In the genomic region with DNA sequence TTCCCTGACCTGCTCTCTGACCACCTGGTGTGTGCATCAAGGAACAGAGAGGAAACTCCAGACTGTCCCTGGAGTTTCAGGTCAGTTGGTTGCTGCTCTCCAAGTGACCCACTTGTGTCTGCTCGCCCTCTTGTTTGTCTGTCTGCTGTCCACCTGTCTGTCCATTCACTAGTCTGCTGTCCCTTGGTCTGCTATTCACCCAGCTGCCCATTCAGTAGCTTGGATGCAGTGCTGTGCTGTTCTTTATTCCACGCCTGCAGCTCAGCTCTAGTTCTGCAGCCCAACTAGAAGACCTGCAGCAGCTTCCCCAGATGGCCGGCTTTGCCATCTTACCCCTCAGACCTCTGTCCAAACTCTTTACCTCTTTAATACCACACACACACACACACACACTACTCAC, we compare ENCODE assay signal across 18 mouse cellular contexts.
"Had no signal": no experiment of that assay in that cellular context is flagged by ENCODE, and none has a peak within 500 bp of the region (broad histone marks: within the 10 kb centered on the region; RNA-seq: fewer than 3 reads in every experiment).

No protein-coding gene starts in this region.

- DNase-seq: kidney, adult 11 months; kidney, adult 8-10 months; kidney, postnatal 10 days; kidney, postnatal 36 days; layer of hippocampus, postnatal 36 days; lung, adult 18-20 months; lung, postnatal 10 days; lung, postnatal 36 days; midbrain, embryonic 14.5 days; thymus, postnatal 4 days had no signal

- H3K9me3 ChIP-seq: intestine, embryonic 15.5 days; kidney, embryonic 15.5 days; liver, embryonic 15.5 days; lung, embryonic 15.5 days; midbrain, embryonic 10.5 days; stomach, embryonic 15.5 days had no signal

- H3K4me3 ChIP-seq: intestine, embryonic 15.5 days; kidney, embryonic 15.5 days; left cerebral cortex, adult 2 months; liver, embryonic 15.5 days; lung, embryonic 15.5 days; megakaryocyte, embryonic 14.5 days; midbrain, embryonic 10.5 days; stomach, embryonic 15.5 days had no signal

- H3K9ac ChIP-seq: intestine, embryonic 15.5 days; kidney, embryonic 15.5 days; liver, embryonic 15.5 days; lung, embryonic 15.5 days; stomach, embryonic 15.5 days had no signal

- H3K27ac ChIP-seq: intestine, embryonic 15.5 days; kidney, embryonic 15.5 days; left cerebral cortex, adult 2 months; liver, embryonic 15.5 days; lung, embryonic 15.5 days; stomach, embryonic 15.5 days had no signal

- ATAC-seq: intestine, embryonic 15.5 days had no signal

- H3K27me3 ChIP-seq: intestine, embryonic 15.5 days; kidney, embryonic 15.5 days; liver, embryonic 15.5 days; lung, embryonic 15.5 days; stomach, embryonic 15.5 days had no signal

- H3K36me3 ChIP-seq: intestine, embryonic 15.5 days; kidney, embryonic 15.5 days; liver, embryonic 15.5 days; lung, embryonic 15.5 days; midbrain, embryonic 10.5 days; stomach, embryonic 15.5 days had no signal

- H3K4me1 ChIP-seq: intestine, embryonic 15.5 days; liver, embryonic 15.5 days; lung, embryonic 15.5 days; stomach, embryonic 15.5 days had no signal

- H3K4me2 ChIP-seq: intestine, embryonic 15.5 days; kidney, embryonic 15.5 days; liver, embryonic 15.5 days; lung, embryonic 15.5 days; stomach, embryonic 15.5 days had no signal
